Comparison of ENCODE assay signal across 7 mouse cellular contexts in genomic region chr9:64936508-64936907, GRCm38 (mm10). TPM values are rescaled to one million over a fixed set of nuclear protein-coding genes. Genes with fewer than 3 reads are reported as not detected.
A peak's percentile ranks its signal among the peaks of the same experiment; 100 is the strongest.
DNase-seq lines count a peak whose midpoint lies in the region; ATAC-seq and TF ChIP-seq lines count a peak whose summit lies in the region.

No protein-coding gene starts in this region.

- no peak overlapping the region for H3K27ac ChIP-seq in intestine, postnatal 0 days (ENCODE audit: low read depth, low read length)
- peak overlapping the region; percentile 42; the same call in 1 of the 2 replicates for H3K27ac ChIP-seq in liver, embryonic 15.5 days (replicated peaks)

- H3K9ac ChIP-seq in intestine, postnatal 0 days (ENCODE audit: low read depth, low read length), result no peak overlapping the region
- H3K9ac ChIP-seq in liver, embryonic 15.5 days, result no peak overlapping the region

- peak; percentile 38 for DNase-seq in ovary, postnatal 36 days (ENCODE audit: low spot score)
- no peak for DNase-seq in ovary, adult 18-20 months (ENCODE audit: low spot score)
- DNase-seq in adrenal gland, adult 18-20 months (ENCODE audit: low spot score in 2 of 2), result peak; percentile 50
- DNase-seq in embryo, embryonic 11 days, result peak; percentile 79
- DNase-seq in right cerebral cortex, postnatal 4 days, result peak; percentile 51

- H3K4me1 ChIP-seq in intestine, postnatal 0 days (replicated peaks; ENCODE audit: control insufficient read depth, insufficient read depth, low read length), result peaks cover 5% of the 10 kb centered on the region; the same call in 1 of the 2 replicates
- H3K4me1 ChIP-seq in liver, embryonic 15.5 days (replicated peaks), result peaks cover 73% of the 10 kb centered on the region

- no peak overlapping the region for H3K4me2 ChIP-seq in intestine, postnatal 0 days (replicated peaks; ENCODE audit: low read depth)
- H3K4me2 ChIP-seq in liver, embryonic 15.5 days, result peak overlapping the region; percentile 14

- peak; percentile 92 for TF ChIP-seq CTCF in intestine, postnatal 0 days (IDR thresholded peaks at IDR 0.05; ENCODE audit: low read depth)

- ATAC-seq in intestine, postnatal 0 days, result peak; percentile 29; the same call in 1 of the 2 replicates
- no peak for ATAC-seq in liver, embryonic 15.5 days (ENCODE audit: insufficient read depth)

- H3K4me3 ChIP-seq in intestine, postnatal 0 days (ENCODE audit: low read depth, low read length), result no peak overlapping the region
- H3K4me3 ChIP-seq in liver, embryonic 15.5 days (replicated peaks), result no peak overlapping the region

- WGBS in intestine, postnatal 0 days, result 7% methylated on average over 6 of the region's 6 CpGs
- 6% methylated on average over 6 of the region's 6 CpGs for WGBS in liver, embryonic 15.5 days (ENCODE audit: insufficient replicate concordance)

- H3K36me3 ChIP-seq in intestine, postnatal 0 days (ENCODE audit: control insufficient read depth, insufficient read depth), result no peaks in the 10 kb centered on the region
- H3K36me3 ChIP-seq in liver, embryonic 15.5 days (replicated peaks), result no peaks in the 10 kb centered on the region

- no peaks in the 10 kb centered on the region for H3K9me3 ChIP-seq in intestine, postnatal 0 days (ENCODE audit: control insufficient read depth)
- H3K9me3 ChIP-seq in liver, embryonic 15.5 days (replicated peaks), result no peaks in the 10 kb centered on the region

- H3K27me3 ChIP-seq in intestine, postnatal 0 days (replicated peaks; ENCODE audit: control insufficient read depth, insufficient read depth, low read length), result no peaks in the 10 kb centered on the region
- H3K27me3 ChIP-seq in liver, embryonic 15.5 days, result no peaks in the 10 kb centered on the region

RNA-seq across cellular contexts. Expression of gene Slc24a1, which starts 14.9 kb away (rescaled TPM):
- total RNA-seq in adrenal gland, adult 18-20 months (2021), result not detected
- 0.04 TPM in 1 of 2 replicates, not detected in the other for polyA plus RNA-seq in intestine, postnatal 0 days (2015; fragmentation: Nextera tagmentation; extraction: Ambion mirVana)
- polyA plus RNA-seq in liver, embryonic 15.5 days (2015; fragmentation: Nextera tagmentation; extraction: Ambion mirVana), result 0.05 and 0.06 TPM in 2 replicates

RNA-seq across cellular contexts. Expression of gene Ints14, which starts 24.2 kb away (rescaled TPM):
- 10 to 100 TPM; 22.3 to 23.5 TPM for total RNA-seq in adrenal gland, adult 18-20 months (2021)
- polyA plus RNA-seq in intestine, postnatal 0 days (2015; fragmentation: Nextera tagmentation; extraction: Ambion mirVana), result 23.1 and 23.8 TPM in 2 replicates
- 20.8 and 21.0 TPM in 2 replicates for polyA plus RNA-seq in liver, embryonic 15.5 days (2015; fragmentation: Nextera tagmentation; extraction: Ambion mirVana)
